Mouse (Mus musculus) bone marrow macrophage, adult 2 months (primary cell): ENCODE results near the gene D330045A20Rik. TPM values are rescaled to one million over a fixed set of nuclear protein-coding genes. Genes with fewer than 3 reads are reported as not detected.
"Not testable (repeated sequence)": the region's sequence is repeated elsewhere in the genome, so short reads cannot be mapped to it uniquely, and the experiment has no call there.

Experiments used
- H3K27ac ChIP-seq: 2 replicates; pipeline ENCODE4 v1.5.1; 2012; ENCODE audit warnings: low read depth, low read length; ENCODE audit not compliant: insufficient read depth
- H3K4me1 ChIP-seq: 2 replicates; pipeline ENCODE4 v1.6.1; 2012; ENCODE audit warnings: low read length; ENCODE audit not compliant: control insufficient read depth, insufficient read depth
- H3K4me3 ChIP-seq: 2 replicates; pipeline ENCODE4 v1.5.1; 2012; ENCODE audit warnings: mild to moderate bottlenecking, low read length, moderate library complexity; ENCODE audit not compliant: insufficient read depth
- CTCF ChIP-seq: IDR thresholded peaks from 2 replicates; pipeline ENCODE4 v1.5.1; 2012; ENCODE audit warnings: low read depth, mild to moderate bottlenecking, low read length, moderate library complexity
- POLR2A ChIP-seq: IDR thresholded peaks from 2 replicates; pipeline ENCODE4 v1.6.1; 2012; ENCODE audit warnings: mild to moderate bottlenecking, low read depth, low read length, borderline replicate concordance
- polyA plus RNA-seq: library from polyadenylated mRNA; stranded (reverse); fragments of >200 nt; gene quantifications from 2 replicates; pipeline ENCODE4 v1.2.4, GENCODE M21; 2012; ENCODE audit not compliant: missing spikeins, insufficient read depth, insufficient read length

The D330045A20Rik gene
- polyA plus RNA-seq = 4.7 and 6.1 TPM in 2 replicates

DNA sequence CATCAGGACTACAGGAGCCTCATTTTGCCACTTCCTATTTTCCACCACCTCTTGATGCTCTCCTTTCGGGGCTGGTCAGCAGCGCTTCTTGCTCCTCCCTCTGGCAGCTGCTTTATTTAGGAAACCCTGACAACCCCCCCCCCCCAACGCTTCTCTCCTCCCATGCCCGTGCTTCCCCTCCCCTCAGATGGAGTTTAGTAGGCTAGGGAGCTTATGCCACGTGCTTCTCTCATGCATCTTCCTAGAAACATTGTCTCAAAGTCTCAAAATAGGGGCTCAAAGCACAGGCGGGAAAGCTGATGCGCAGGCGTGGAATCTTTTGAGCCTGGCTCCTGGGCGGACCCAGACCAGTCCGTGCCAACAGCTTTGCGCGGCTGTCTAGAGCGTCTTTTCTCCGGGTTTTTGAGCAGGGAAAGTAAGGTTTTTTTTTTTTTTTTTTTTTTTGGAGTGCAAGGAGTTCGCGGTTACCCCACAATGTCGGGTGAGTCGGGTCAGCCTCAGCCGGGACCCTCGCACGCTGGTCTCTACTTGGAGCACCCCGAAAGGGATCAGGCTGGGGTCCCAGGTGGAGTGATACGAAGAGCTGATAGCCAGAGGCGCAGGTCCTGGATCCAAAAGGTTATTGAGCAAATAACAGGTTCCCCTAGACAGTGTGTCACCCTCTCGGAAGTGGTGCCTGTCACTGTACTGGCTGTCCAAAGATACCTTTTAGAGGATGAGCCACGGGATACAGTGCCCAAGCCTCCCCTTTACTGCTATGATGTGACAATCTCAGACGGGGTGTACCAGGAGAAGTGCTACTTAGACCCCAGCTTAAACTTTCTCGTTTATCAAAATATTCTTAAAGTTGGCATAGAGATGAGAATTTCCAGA lies at the start of gene D330045A20Rik:
TSS of gene D330045A20Rik (plus strand) at position 346 of the 873 bp plus-strand sequence.
- peak within 1 kb of the TSS; percentile 41; the same call in 1 of the 2 replicates for H3K27ac ChIP-seq
- TF ChIP-seq CTCF = no peak
- TF ChIP-seq POLR2A = no peak
- H3K4me1 ChIP-seq = peaks cover 7% of the 10 kb centered on the region
- peak within 1 kb of the TSS; percentile 67 for H3K4me3 ChIP-seq

DNA sequence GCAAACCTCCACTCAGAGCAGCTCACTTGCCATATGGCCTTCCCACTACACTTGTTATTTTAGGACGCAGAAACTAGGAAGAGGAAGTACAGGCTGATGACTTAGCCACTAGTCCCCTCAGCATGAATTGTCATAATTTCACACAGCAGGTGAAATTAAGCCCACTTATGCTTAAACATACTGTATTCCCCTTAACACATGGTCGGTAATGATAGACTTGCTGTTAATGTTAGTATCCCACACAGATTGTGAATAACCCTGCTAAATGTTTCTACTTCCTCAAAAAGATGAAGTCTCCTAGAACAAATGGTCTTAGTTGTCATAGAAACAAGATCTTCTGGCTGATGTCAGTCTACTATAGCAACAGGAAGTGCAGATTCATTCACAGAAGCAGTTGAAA lies 47.6 kb upstream of the D330045A20Rik start:
- no peak overlapping the region for H3K4me3 ChIP-seq
- TF ChIP-seq POLR2A (no peak), CTCF (no peak)
- peak overlapping the region; percentile 47 for H3K27ac ChIP-seq

DNA sequence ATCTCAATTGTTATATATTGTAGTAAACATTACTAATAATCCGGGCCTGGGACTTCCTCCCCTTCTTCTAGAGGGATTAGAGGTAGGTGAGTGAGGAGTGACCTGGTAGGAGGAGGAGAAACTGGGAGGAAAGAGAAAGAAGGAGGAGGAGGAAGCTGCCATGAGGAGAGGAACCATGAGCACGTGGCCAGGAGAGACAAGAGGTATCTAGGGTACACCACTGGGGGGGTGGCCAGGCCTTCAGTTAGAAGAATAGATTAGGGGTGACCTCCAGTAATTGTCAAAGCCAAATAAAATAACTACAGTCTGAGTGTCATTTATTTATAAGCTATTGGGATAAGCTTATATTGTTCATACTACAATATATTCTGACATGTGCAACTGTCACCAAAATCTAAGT lies 45.0 kb upstream of the D330045A20Rik start:
- Histone ChIP-seq H3K27ac (no peak overlapping the region), H3K4me1 (no peaks in the 10 kb centered on the region; the same call in none of the 2 replicates), H3K4me3 (no peak overlapping the region)
- no peak for TF ChIP-seq CTCF
- TF ChIP-seq POLR2A = no peak

More for the DNA sequence above, 47.6 kb upstream of the D330045A20Rik start:
- H3K4me1 ChIP-seq = no peaks in the 10 kb centered on the region; the same call in none of the 2 replicates

DNA sequence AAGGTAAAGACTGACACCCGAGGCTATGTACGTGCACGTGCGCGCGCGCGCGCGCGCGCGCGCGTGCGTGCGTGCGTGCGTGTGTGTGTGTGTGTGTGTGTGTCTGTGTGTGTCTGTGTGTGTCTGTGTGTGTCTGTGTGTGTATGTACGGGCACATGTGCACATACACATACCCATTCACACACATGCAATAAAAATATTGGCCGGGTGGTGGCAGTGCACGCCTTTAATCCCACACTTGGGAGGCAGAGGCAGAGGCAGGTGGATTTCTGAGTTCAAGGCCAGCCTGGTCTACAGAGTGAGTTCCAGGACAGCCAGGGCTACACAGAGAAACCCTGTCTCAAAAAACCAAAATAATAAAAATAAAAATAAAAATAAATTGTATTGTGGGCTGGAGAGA lies 39.1 kb upstream of the D330045A20Rik start:
- not testable (repeated sequence) for H3K27ac ChIP-seq, H3K4me1 ChIP-seq

DNA sequence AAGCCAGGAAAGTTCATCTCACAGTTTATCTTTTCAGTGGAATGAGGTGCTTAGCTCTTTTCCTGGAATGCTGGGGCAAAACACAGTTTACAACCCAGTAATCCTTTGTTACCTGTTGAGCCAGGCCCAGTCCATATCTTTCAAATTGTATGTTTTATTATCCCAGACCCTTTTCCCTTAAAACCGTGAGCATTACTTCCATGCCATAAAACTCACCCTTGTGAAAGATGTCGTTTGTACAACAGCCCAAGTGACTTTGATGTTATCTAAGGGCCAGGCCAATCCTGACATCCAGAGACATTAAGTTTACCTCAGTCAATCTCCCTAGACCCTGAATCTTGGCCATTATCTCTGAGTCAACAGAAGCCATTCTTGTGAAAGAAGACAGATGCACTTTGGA lies 23.4 kb upstream of the D330045A20Rik start:
- H3K4me1 ChIP-seq = no peaks in the 10 kb centered on the region
- H3K4me3 ChIP-seq = no peak overlapping the region
- H3K27ac ChIP-seq = no peak overlapping the region
- TF ChIP-seq POLR2A (no peak), CTCF (no peak)

More for the DNA sequence above, 39.1 kb upstream of the D330045A20Rik start:
- not testable (repeated sequence) for H3K4me3 ChIP-seq

DNA sequence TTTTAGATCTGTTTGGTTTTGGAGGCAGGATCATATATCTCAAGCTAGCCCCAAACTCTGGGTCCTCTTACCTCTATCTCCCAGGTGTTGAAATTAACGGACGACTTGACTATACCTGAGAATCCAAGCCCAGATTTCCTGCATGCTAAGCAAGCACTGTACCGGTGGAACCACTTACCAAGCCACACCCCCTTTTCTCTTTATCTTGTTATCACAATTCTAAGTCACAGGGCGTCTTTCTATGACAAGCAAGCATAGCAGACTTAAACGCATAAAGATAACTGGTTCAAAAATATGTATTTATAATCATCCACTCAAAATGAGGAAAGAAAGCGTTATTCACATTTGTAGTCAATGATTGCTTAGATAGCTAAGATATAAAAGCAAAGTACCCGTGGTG lies 1.9 kb downstream of the D330045A20Rik start:
- Histone ChIP-seq H3K4me1 (peaks cover 9% of the 10 kb centered on the region), H3K4me3 (peak overlapping the region; percentile 50), H3K27ac (no peak overlapping the region)
- no peak for TF ChIP-seq POLR2A

DNA sequence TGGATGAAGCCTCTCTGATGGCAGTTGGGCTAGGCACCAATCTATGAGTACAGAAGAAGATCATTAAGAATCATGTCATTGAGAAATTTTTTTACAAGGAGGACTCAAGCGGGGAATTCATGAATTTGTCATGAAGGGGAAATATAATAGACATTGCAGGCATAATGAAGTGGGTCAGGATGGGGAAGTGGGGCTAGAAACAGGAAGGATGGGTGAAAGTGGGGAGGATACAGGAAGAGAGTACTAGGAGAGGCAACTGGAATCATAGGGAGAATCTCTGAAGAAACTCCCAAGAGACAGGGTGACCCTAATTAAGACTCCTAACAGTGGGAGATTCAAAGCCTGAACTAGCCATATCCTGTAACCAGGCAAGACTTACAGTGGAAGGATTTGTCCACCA lies 4.8 kb downstream of the D330045A20Rik start:
- no peak overlapping the region for H3K27ac ChIP-seq
- no peak overlapping the region for H3K4me3 ChIP-seq
- TF ChIP-seq CTCF (no peak), POLR2A (no peak)
- H3K4me1 ChIP-seq = peaks cover 9% of the 10 kb centered on the region

DNA sequence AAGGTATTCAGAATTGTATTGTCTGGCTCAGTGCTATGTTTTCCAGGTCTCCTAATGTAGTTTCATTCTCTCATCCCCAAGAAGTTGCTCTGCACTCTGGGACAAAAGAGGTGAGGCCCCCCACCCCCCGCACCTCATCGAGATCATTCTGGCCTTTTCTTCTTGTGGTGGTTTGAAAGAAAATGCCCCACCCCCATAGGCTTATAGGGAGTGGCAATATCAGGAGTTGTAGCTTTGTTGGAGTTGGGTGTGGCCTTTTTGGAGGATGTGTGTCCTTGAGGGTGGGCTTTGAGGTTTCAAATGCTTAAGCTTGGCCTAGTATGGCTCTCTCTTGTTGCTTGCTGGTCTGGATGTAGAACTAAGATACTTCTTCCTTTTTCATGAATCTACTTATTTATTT lies 36.0 kb downstream of the D330045A20Rik start:
- TF ChIP-seq CTCF = no peak
- TF ChIP-seq POLR2A = no peak
- peaks cover 4% of the 10 kb centered on the region; the same call in 1 of the 2 replicates for H3K4me1 ChIP-seq
- no peak overlapping the region for H3K4me3 ChIP-seq
- H3K27ac ChIP-seq = no peak overlapping the region

DNA sequence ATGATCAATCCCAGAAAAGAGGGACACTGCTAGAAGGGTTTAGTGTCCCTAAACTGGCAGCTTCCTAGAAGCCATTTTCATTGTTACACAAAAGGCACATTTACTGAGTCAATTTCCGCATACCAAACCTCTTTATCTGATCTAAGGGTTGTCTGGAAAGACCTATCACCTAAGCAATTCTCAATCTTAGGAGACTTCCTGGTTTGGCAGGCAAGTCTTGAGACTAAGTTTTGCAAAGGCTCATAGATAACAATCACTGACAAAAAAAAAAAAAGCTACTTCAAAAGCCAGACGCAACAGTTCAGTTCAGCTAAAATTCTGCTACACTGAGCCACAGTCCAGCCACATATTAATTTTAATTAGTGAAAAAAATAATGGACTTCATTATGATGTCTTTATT lies 39.1 kb downstream of the D330045A20Rik start:
- no peak for TF ChIP-seq POLR2A
- no peak for TF ChIP-seq CTCF

DNA sequence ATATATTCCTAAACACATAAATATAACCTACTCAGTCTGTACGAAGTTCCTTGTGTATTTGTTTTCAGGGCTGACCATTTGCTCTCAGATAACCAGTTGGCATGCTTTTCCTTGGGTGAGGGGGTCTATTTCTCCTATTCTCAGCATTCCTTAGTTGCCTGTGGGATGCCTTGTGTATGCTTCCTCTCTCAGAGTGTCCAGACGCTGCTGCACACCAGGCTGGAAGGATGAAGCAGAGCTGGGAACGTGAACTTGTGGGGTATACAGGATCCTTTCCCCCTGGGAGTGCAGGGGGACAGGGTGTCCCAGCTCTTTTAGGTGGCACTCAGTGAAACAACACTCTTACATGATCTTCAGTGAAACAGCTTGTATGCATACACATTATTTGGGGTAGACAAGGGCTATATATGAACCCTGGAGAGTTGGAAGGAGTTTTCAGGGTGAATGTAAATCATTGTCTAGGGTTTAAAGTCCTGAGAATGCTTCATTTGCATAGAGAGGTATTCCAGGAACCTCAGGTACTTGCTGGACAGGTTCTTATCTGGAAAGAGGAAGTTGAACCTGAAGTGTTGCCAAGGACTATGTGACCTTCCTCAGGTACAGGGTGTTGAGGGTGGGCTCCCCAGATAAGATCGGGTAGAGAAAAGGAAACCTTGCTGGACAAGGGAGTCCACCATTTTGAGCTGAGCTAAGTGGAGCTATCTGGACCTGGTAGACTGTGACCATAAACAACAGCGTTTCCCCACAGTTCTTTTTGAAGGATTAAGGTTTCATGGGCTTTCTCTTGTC lies 44.3 kb downstream of the D330045A20Rik start:
- Histone ChIP-seq H3K27ac (no peak overlapping the region), H3K4me1 (no peaks in the 10 kb centered on the region), H3K4me3 (no peak overlapping the region)
- TF ChIP-seq CTCF (no peak), POLR2A (no peak)

More for the DNA sequence above, 39.1 kb downstream of the D330045A20Rik start:
- Histone ChIP-seq H3K4me3 (no peak overlapping the region), H3K27ac (no peak overlapping the region), H3K4me1 (peaks cover 4% of the 10 kb centered on the region; the same call in 1 of the 2 replicates)
